Mouse (Mus musculus): Measurements from ENCODE around the gene Zfp91. TPM values are rescaled to one million over a fixed set of nuclear protein-coding genes. Genes with fewer than 3 reads are reported as not detected.
A peak's percentile ranks its signal among the peaks of the same experiment; 100 is the strongest.
"Not testable (repeated sequence)": the region's sequence is repeated elsewhere in the genome, so short reads cannot be mapped to it uniquely, and the experiment has no call there.

The Zfp91 gene
- polyA plus RNA-seq, 1 experiment: 7.5 TPM

GRCm38 (mm10) chr19:12731036-12731435, 64.9 kb downstream of the Zfp91 start:
- WGBS: 69% methylated on average over 1 of the region's 1 CpGs
- no peak for DNase-seq (ENCODE audit: low read depth in 1 of 2, low spot score in 2 of 2)
- Histone ChIP-seq H3K27ac (ENCODE audit: insufficient read depth, low read length) (no peak overlapping the region), H3K4me3 (ENCODE audit: extremely low read depth, insufficient read depth, insufficient read length) (no peak overlapping the region), H3K4me1 (ENCODE audit: control insufficient read depth, insufficient read depth, insufficient read length) (no peaks in the 10 kb centered on the region), H3K27me3 (ENCODE audit: control insufficient read depth, insufficient read depth, low read length) (no peaks in the 10 kb centered on the region), H3K36me3 (ENCODE audit: control insufficient read depth, insufficient read depth, low read length) (no peaks in the 10 kb centered on the region)
- no peak for TF ChIP-seq POLR2A (IDR thresholded peaks at IDR 0.05; ENCODE audit: low read depth, low read length)
- TF ChIP-seq CTCF (IDR thresholded peaks at IDR 0.05; ENCODE audit: extremely low read depth, insufficient read depth, insufficient read length, insufficient replicate concordance): no peak

DNA sequence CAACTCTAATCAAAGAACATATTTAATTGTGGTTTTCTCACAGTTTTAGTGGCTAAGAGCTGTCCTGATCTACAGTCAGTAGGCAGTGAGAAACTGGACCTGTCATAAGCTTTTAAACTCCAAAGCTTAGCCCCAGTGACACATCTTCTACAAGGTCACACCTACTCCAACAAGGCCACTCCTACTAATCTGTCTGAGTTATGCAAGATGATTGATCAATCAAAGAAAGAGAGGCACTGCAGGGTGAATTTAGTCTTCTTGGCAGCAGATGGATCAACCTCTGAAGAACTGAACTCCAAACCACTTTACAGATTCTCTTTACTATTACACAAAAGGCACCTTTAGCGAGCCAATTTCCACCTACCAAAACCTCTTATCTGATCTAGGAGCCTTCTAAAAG, 70.1 kb downstream of the Zfp91 start:
- Histone ChIP-seq H3K4me1 (ENCODE audit: control insufficient read depth, insufficient read depth, insufficient read length) (no peaks in the 10 kb centered on the region), H3K36me3 (ENCODE audit: control insufficient read depth, insufficient read depth, low read length) (no peaks in the 10 kb centered on the region), H3K27me3 (ENCODE audit: control insufficient read depth, insufficient read depth, low read length) (peaks cover 2% of the 10 kb centered on the region; the same call in 1 of the 2 replicates), H3K4me3 (ENCODE audit: extremely low read depth, insufficient read depth, insufficient read length) (no peak overlapping the region), H3K27ac (ENCODE audit: insufficient read depth, low read length) (no peak overlapping the region)
- WGBS: 58% methylated on average over 1 of the region's 1 CpGs
- TF ChIP-seq CTCF (IDR thresholded peaks at IDR 0.05; ENCODE audit: extremely low read depth, insufficient read depth, insufficient read length, insufficient replicate concordance): no peak
- no peak for TF ChIP-seq POLR2A (IDR thresholded peaks at IDR 0.05; ENCODE audit: low read depth, low read length)
- no peak for DNase-seq (ENCODE audit: low read depth in 1 of 2, low spot score in 2 of 2)

DNA sequence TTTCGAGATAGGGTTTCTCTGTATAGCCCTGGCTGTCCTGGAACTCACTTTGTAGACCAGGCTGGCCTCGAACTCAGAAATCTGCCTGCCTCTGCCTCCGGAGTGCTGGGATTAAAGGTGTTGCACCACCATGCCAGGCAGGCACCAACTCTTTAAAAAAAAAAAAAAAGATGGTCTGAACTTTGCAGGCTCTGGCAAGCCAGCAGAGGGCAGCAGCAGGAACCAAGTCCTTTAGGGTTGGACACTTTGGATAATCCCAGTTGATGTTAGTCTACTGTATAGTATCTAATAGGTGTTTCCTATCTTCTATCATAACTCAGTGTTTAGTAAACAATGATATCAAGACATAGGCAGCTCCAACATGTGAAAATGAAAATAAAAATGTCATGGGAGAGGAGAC, 73.6 kb downstream of the Zfp91 start:
- peaks cover 2% of the 10 kb centered on the region; the same call in 1 of the 2 replicates for H3K27me3 ChIP-seq (ENCODE audit: control insufficient read depth, insufficient read depth, low read length)
- H3K4me3 ChIP-seq (ENCODE audit: extremely low read depth, insufficient read depth, insufficient read length): no peak overlapping the region
- TF ChIP-seq CTCF (IDR thresholded peaks at IDR 0.05; ENCODE audit: extremely low read depth, insufficient read depth, insufficient read length, insufficient replicate concordance): peak; percentile 23; the same call in 1 of the 2 replicates
- no peak for TF ChIP-seq POLR2A (IDR thresholded peaks at IDR 0.05; ENCODE audit: low read depth, low read length)
- no peaks in the 10 kb centered on the region for H3K36me3 ChIP-seq (ENCODE audit: control insufficient read depth, insufficient read depth, low read length)
- peak in 1 of 2 experiments; percentile 6 for DNase-seq (ENCODE audit: low read depth in 1 of 2, low spot score in 2 of 2)
- H3K27ac ChIP-seq (ENCODE audit: insufficient read depth, low read length): no peak overlapping the region
- WGBS: 64% methylated on average over 3 of the region's 3 CpGs
- no peaks in the 10 kb centered on the region for H3K4me1 ChIP-seq (ENCODE audit: control insufficient read depth, insufficient read depth, insufficient read length)

DNA sequence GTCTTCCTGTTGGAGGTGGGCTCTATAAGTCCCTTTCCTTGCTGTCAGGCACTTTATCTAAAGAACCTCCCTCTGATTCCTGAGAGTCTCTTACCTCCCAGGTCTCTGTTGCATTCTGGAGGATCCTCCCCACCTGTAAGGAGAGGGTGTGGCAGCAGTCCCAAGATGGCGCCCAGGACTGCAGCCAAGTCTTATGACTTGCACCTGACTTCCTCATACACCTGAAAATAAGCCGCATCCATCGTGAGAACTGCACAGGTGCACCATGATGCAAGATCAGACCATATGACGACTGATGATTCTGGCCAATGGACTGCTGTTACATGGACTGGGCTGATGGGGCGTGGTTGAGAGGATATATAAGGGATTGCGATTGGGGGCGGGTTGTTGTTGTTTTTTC, 74.3 kb downstream of the Zfp91 start:
- not testable (repeated sequence) for H3K27ac ChIP-seq (ENCODE audit: insufficient read depth, low read length); H3K36me3 ChIP-seq (ENCODE audit: control insufficient read depth, insufficient read depth, low read length); H3K4me3 ChIP-seq (ENCODE audit: extremely low read depth, insufficient read depth, insufficient read length); H3K4me1 ChIP-seq (ENCODE audit: control insufficient read depth, insufficient read depth, insufficient read length); DNase-seq (ENCODE audit: low read depth in 1 of 2, low spot score in 2 of 2); H3K27me3 ChIP-seq (ENCODE audit: control insufficient read depth, insufficient read depth, low read length)
- 92% methylated on average over 7 of the region's 7 CpGs for WGBS

DNA sequence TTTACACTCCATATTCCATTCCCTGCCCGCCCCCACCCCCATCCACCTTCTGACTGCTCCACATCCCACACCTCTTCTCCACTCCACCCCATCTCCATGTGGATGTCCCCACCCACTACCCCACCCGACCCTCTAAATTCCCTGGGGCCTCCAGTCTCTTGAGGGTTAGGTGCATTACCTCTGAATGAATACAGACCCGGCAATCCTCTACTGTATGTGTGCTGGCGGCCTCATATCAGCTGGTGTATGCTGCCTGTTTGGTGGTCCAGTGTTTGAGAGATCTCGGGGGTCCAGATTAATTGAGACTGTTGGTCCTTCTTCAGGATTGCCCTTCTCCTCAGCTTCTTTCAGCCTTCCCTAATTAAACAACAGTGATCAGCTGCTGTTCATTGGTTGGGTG, 75.0 kb downstream of the Zfp91 start:
- H3K4me1 ChIP-seq (ENCODE audit: control insufficient read depth, insufficient read depth, insufficient read length); DNase-seq (ENCODE audit: low read depth in 1 of 2, low spot score in 2 of 2); H3K27me3 ChIP-seq (ENCODE audit: control insufficient read depth, insufficient read depth, low read length); H3K4me3 ChIP-seq (ENCODE audit: extremely low read depth, insufficient read depth, insufficient read length); H3K36me3 ChIP-seq (ENCODE audit: control insufficient read depth, insufficient read depth, low read length); H3K27ac ChIP-seq (ENCODE audit: insufficient read depth, low read length): not testable (repeated sequence)
- WGBS: 80% methylated on average over 5 of the region's 5 CpGs

DNA sequence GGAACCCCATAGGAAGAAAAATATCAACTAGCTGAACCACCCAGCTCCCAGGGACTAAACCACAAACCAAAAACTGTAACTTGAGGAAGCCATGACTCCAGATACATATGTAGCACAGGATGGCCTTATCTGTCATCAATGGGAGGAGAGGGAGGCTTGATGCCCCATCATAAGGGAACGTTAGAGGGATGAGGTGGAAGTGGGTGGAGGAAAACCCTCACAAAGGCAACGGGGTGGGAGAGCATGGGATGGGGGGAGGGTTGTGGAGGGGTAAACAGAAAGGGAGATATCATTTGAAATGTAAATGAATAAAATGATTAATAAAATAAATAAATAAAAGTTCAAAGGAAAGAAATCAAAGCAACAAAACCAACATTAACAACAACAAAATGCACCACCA, 75.5 kb downstream of the Zfp91 start:
- no peak for DNase-seq (ENCODE audit: low read depth in 1 of 2, low spot score in 2 of 2)
- Histone ChIP-seq H3K27me3 (ENCODE audit: control insufficient read depth, insufficient read depth, low read length) (peaks cover 2% of the 10 kb centered on the region; the same call in 1 of the 2 replicates), H3K4me3 (ENCODE audit: extremely low read depth, insufficient read depth, insufficient read length) (no peak overlapping the region), H3K4me1 (ENCODE audit: control insufficient read depth, insufficient read depth, insufficient read length) (no peaks in the 10 kb centered on the region), H3K36me3 (ENCODE audit: control insufficient read depth, insufficient read depth, low read length) (no peaks in the 10 kb centered on the region), H3K27ac (ENCODE audit: insufficient read depth, low read length) (no peak overlapping the region)
- TF ChIP-seq POLR2A (IDR thresholded peaks at IDR 0.05; ENCODE audit: low read depth, low read length) (no peak), CTCF (IDR thresholded peaks at IDR 0.05; ENCODE audit: extremely low read depth, insufficient read depth, insufficient read length, insufficient replicate concordance) (no peak)
- WGBS: 47% methylated on average over 2 of the region's 2 CpGs

GRCm38 (mm10) chr19:12719189-12719588, 76.7 kb downstream of the Zfp91 start:
- DNase-seq (ENCODE audit: low read depth in 1 of 2, low spot score in 2 of 2): no peak
- TF ChIP-seq POLR2A (IDR thresholded peaks at IDR 0.05; ENCODE audit: low read depth, low read length) (no peak), CTCF (IDR thresholded peaks at IDR 0.05; ENCODE audit: extremely low read depth, insufficient read depth, insufficient read length, insufficient replicate concordance) (no peak)
- no peak overlapping the region for H3K27ac ChIP-seq (ENCODE audit: insufficient read depth, low read length)
- peaks cover 2% of the 10 kb centered on the region; the same call in 1 of the 2 replicates for H3K27me3 ChIP-seq (ENCODE audit: control insufficient read depth, insufficient read depth, low read length)
- no peaks in the 10 kb centered on the region for H3K36me3 ChIP-seq (ENCODE audit: control insufficient read depth, insufficient read depth, low read length)
- no peak overlapping the region for H3K4me3 ChIP-seq (ENCODE audit: extremely low read depth, insufficient read depth, insufficient read length)
- H3K4me1 ChIP-seq (ENCODE audit: control insufficient read depth, insufficient read depth, insufficient read length): no peaks in the 10 kb centered on the region
- 81% methylated on average over 6 of the region's 6 CpGs for WGBS

Other genes with a start within 250 kb of the Zfp91 start
- not detected in 2 replicates for gene Gm4952, start 196.2 kb downstream of the Zfp91 start, polyA plus RNA-seq (2012; rRNA removed)
- gene Glyat, start 162.8 kb downstream of the Zfp91 start, polyA plus RNA-seq (2012; rRNA removed): not detected in 2 replicates
- gene Olfr1442, start 125.7 kb downstream of the Zfp91 start, polyA plus RNA-seq (2012; rRNA removed): not detected in 2 replicates
- not detected in 2 replicates for gene Olfr1443, start 118.0 kb downstream of the Zfp91 start, polyA plus RNA-seq (2012; rRNA removed)
- gene Keg1, start 100.3 kb downstream of the Zfp91 start, polyA plus RNA-seq (2012; rRNA removed): 0.30 TPM in 1 of 2 replicates, not detected in the other
- 0.40 and 0.82 TPM in 2 replicates for gene Cntf, start 30.5 kb downstream of the Zfp91 start, polyA plus RNA-seq (2012; rRNA removed)
- 25.1 and 29.6 TPM in 2 replicates for gene Lpxn, start 67 bp upstream of the Zfp91 start, polyA plus RNA-seq (2012; rRNA removed)
- gene Gm5244, start 50.6 kb upstream of the Zfp91 start, polyA plus RNA-seq (2012; rRNA removed): 0.18 TPM in 1 of 2 replicates, not detected in the other
- gene Olfr1444, start 61.2 kb upstream of the Zfp91 start, polyA plus RNA-seq (2012; rRNA removed): 0.16 and 0.20 TPM in 2 replicates
- not detected in 2 replicates for gene Olfr1445, start 87.7 kb upstream of the Zfp91 start, polyA plus RNA-seq (2012; rRNA removed)
- not detected in 2 replicates for gene Olfr1446, start 97.4 kb upstream of the Zfp91 start, polyA plus RNA-seq (2012; rRNA removed)
- not detected in 2 replicates for gene Olfr1447, start 107.6 kb upstream of the Zfp91 start, polyA plus RNA-seq (2012; rRNA removed)
- not detected in 2 replicates for gene Olfr1448, start 128.3 kb upstream of the Zfp91 start, polyA plus RNA-seq (2012; rRNA removed)
- not detected in 2 replicates for gene Olfr1449, start 134.7 kb upstream of the Zfp91 start, polyA plus RNA-seq (2012; rRNA removed)
- not detected in 2 replicates for gene Olfr1450, start 154.1 kb upstream of the Zfp91 start, polyA plus RNA-seq (2012; rRNA removed)
- not detected in 2 replicates for gene Olfr1451, start 198.9 kb upstream of the Zfp91 start, polyA plus RNA-seq (2012; rRNA removed)
- not detected in 2 replicates for gene Olfr1453, start 232.2 kb upstream of the Zfp91 start, polyA plus RNA-seq (2012; rRNA removed)

Data from spleen, adult 2 months (tissue).